12 mouse cellular contexts compared by ENCODE assay signal in the genomic region with DNA sequence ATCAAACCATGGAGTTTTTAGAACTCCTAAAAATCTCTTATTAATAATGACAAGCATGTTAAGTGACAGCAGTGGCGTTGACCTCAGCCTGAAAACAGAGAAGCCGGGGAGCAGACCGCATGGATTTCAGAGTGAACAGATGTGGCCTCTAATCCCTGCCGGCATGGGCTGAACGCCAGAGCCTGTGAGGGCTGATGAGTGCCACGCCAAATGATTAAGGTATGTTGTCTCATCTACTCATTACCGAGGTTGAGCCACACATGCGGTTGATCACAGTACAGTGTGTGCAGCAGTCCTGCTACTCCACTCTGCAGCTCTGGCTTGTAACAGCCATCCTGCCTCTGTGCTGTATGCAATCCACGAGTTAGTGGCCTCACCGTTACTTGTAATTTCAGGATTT.
DNase-seq lines count a peak whose midpoint lies in the region; ATAC-seq and TF ChIP-seq lines count a peak whose summit lies in the region.
"Had no signal": no experiment of that assay in that cellular context is flagged by ENCODE, and none has a peak within 500 bp of the region (broad histone marks: within the 10 kb centered on the region; RNA-seq: fewer than 3 reads in every experiment).

No protein-coding gene starts in this region.

- TF ChIP-seq EP300 in heart, adult 2 months (IDR thresholded peaks at IDR 0.05; ENCODE audit: insufficient read depth, low read depth, low read length) = no peak
- no peak for TF ChIP-seq EP300 in stomach, postnatal 0 days (optimal IDR thresholded peaks at IDR 0.05)

- no peaks in the 10 kb centered on the region for H3K27me3 ChIP-seq in heart, adult 2 months (ENCODE audit: control insufficient read depth, insufficient read depth, low read length)
- no peaks in the 10 kb centered on the region for H3K27me3 ChIP-seq in heart, embryonic 11.5 days (ENCODE audit: control insufficient read depth, insufficient read depth, low read length)
- H3K27me3 ChIP-seq in midbrain, embryonic 15.5 days (replicated peaks) = no peaks in the 10 kb centered on the region
- H3K27me3 ChIP-seq in stomach, postnatal 0 days (ENCODE audit: control insufficient read depth, insufficient read depth, low read length) = no peaks in the 10 kb centered on the region
- H3K27me3 ChIP-seq: CH12.LX; neural tube, embryonic 13.5 days; stomach, embryonic 15.5 days had no signal

- no peaks in the 10 kb centered on the region; the same call in 1 of the 2 replicates for H3K36me3 ChIP-seq in heart, adult 2 months (ENCODE audit: control insufficient read depth, insufficient read depth, low read length)
- no peaks in the 10 kb centered on the region for H3K36me3 ChIP-seq in heart, embryonic 11.5 days (ENCODE audit: control insufficient read depth, insufficient read depth, low read length)
- H3K36me3 ChIP-seq in midbrain, embryonic 15.5 days (replicated peaks) = no peaks in the 10 kb centered on the region
- no peaks in the 10 kb centered on the region for H3K36me3 ChIP-seq in stomach, postnatal 0 days (ENCODE audit: control insufficient read depth, insufficient read depth, low read length)
- H3K36me3 ChIP-seq: neural tube, embryonic 13.5 days; stomach, embryonic 15.5 days had no signal

- 56% methylated on average over 10 of the region's 10 CpGs for WGBS in heart, adult 2 months
- WGBS in heart, embryonic 11.5 days (ENCODE audit: insufficient replicate concordance) = 81% methylated on average over 10 of the region's 10 CpGs
- 46% methylated on average over 10 of the region's 10 CpGs for WGBS in midbrain, embryonic 15.5 days
- 55% methylated on average over 10 of the region's 10 CpGs for WGBS in stomach, postnatal 0 days

- TF ChIP-seq POLR2A in heart, adult 2 months (IDR thresholded peaks at IDR 0.05; ENCODE audit: insufficient read depth, low read depth, low read length) = no peak

- H3K27ac ChIP-seq in heart, adult 2 months = no peak overlapping the region
- H3K27ac ChIP-seq in heart, embryonic 11.5 days (ENCODE audit: low read depth, low read length) = no peak overlapping the region
- no peak overlapping the region for H3K27ac ChIP-seq in midbrain, embryonic 15.5 days
- no peak overlapping the region for H3K27ac ChIP-seq in stomach, postnatal 0 days (replicated peaks)
- H3K27ac ChIP-seq: neural tube, embryonic 13.5 days; stomach, embryonic 15.5 days had no signal

- no peaks in the 10 kb centered on the region for H3K9me3 ChIP-seq in heart, embryonic 11.5 days (replicated peaks; ENCODE audit: control insufficient read depth, low read length)
- H3K9me3 ChIP-seq in midbrain, embryonic 15.5 days = no peaks in the 10 kb centered on the region
- H3K9me3 ChIP-seq in stomach, postnatal 0 days (ENCODE audit: control insufficient read depth, low read length) = no peaks in the 10 kb centered on the region
- H3K9me3 ChIP-seq: neural tube, embryonic 13.5 days; stomach, embryonic 15.5 days had no signal

- intact Hi-C loops in heart, adult 2 months (cut with DNase I) = no loop called here

- H3K9ac ChIP-seq in heart, adult 2 months (ENCODE audit: low read depth, low read length) = no peak overlapping the region
- H3K9ac ChIP-seq in heart, embryonic 11.5 days (ENCODE audit: low read depth, low read length) = no peak overlapping the region
- H3K9ac ChIP-seq in midbrain, embryonic 15.5 days = no peak overlapping the region
- H3K9ac ChIP-seq in stomach, postnatal 0 days (ENCODE audit: low read length) = no peak overlapping the region
- H3K9ac ChIP-seq: liver, postnatal 0 days; neural tube, embryonic 13.5 days; stomach, embryonic 15.5 days had no signal

- no peak for ATAC-seq in heart, embryonic 11.5 days (replicated peaks; ENCODE audit: insufficient number of reproducible peaks, low FRiP score, low TSS enrichment)
- ATAC-seq in midbrain, embryonic 15.5 days (replicated peaks) = peak; percentile 58; the same call in 1 of the 2 replicates
- ATAC-seq in stomach, postnatal 0 days (ENCODE audit: low FRiP score, low TSS enrichment) = no peak
- ATAC-seq: liver, postnatal 0 days had no signal

- H3K79me2 ChIP-seq in heart, adult 2 months (replicated peaks; ENCODE audit: control insufficient read depth, insufficient read depth, low read length) = no peaks in the 10 kb centered on the region; the same call in 1 of the 2 replicates

- DNase-seq in heart, adult 2 months = peak; percentile 31 to 41
- DNase-seq in cerebellum, adult 8-10 months = peak; percentile 37
- DNase-seq in forelimb bud, embryonic 11.5 days (ENCODE audit: low read depth, low spot score) = peak; percentile 9
- DNase-seq in layer of hippocampus, postnatal 14 days (ENCODE audit: low spot score in 2 of 2) = no peak
- no peak for DNase-seq in thymus, postnatal 4 days
- DNase-seq in stomach, postnatal 0 days (ENCODE audit: low spot score) = no peak
- DNase-seq: liver, postnatal 0 days had no signal

- H3K4me1 ChIP-seq in heart, adult 2 months (ENCODE audit: control insufficient read depth, insufficient read depth, low read length) = peaks cover 6% of the 10 kb centered on the region
- no peaks in the 10 kb centered on the region for H3K4me1 ChIP-seq in heart, embryonic 11.5 days (ENCODE audit: control insufficient read depth, insufficient read depth, low read length)
- no peaks in the 10 kb centered on the region for H3K4me1 ChIP-seq in midbrain, embryonic 15.5 days
- H3K4me1 ChIP-seq in stomach, postnatal 0 days (replicated peaks; ENCODE audit: control insufficient read depth, insufficient read depth) = no peaks in the 10 kb centered on the region
- H3K4me1 ChIP-seq: neural tube, embryonic 13.5 days; stomach, embryonic 15.5 days had no signal

- H3K4me2 ChIP-seq in heart, embryonic 11.5 days = no peak overlapping the region
- H3K4me2 ChIP-seq in midbrain, embryonic 15.5 days = no peak overlapping the region
- no peak overlapping the region for H3K4me2 ChIP-seq in stomach, postnatal 0 days (replicated peaks; ENCODE audit: low read depth)
- H3K4me2 ChIP-seq: neural tube, embryonic 13.5 days; stomach, embryonic 15.5 days had no signal

- no peak overlapping the region for H3K4me3 ChIP-seq in heart, adult 2 months
- no peak overlapping the region for H3K4me3 ChIP-seq in heart, embryonic 11.5 days (ENCODE audit: low read depth, low read length)
- no peak overlapping the region for H3K4me3 ChIP-seq in midbrain, embryonic 15.5 days
- no peak overlapping the region for H3K4me3 ChIP-seq in stomach, postnatal 0 days (ENCODE audit: low read depth, low read length)
- H3K4me3 ChIP-seq: neural tube, embryonic 13.5 days; stomach, embryonic 15.5 days had no signal

- TF ChIP-seq CTCF in heart, adult 2 months (IDR thresholded peaks at IDR 0.05) = no peak
- TF ChIP-seq CTCF in stomach, postnatal 0 days (IDR thresholded peaks at IDR 0.05; ENCODE audit: low read depth) = no peak

Comparison
In these comparisons a context has a peak if more than half of its experiments do, and no peak if none do; other contexts are left out.
1. DNase-seq: peak in heart, adult 2 months (2 of 2), cerebellum, adult 8-10 months (single experiment) and forelimb bud, embryonic 11.5 days (single experiment); none in layer of hippocampus, postnatal 14 days (0 of 2), thymus, postnatal 4 days (single experiment) and stomach, postnatal 0 days (single experiment).